Mouse (Mus musculus): ENCODE results near the gene Sbno2. TPM values are rescaled to one million over a fixed set of nuclear protein-coding genes. Genes with fewer than 3 reads are reported as not detected.

Sbno2 gene
- polyA plus RNA-seq, 1 experiment from 2014 or later: 8.3 TPM

DNA sequence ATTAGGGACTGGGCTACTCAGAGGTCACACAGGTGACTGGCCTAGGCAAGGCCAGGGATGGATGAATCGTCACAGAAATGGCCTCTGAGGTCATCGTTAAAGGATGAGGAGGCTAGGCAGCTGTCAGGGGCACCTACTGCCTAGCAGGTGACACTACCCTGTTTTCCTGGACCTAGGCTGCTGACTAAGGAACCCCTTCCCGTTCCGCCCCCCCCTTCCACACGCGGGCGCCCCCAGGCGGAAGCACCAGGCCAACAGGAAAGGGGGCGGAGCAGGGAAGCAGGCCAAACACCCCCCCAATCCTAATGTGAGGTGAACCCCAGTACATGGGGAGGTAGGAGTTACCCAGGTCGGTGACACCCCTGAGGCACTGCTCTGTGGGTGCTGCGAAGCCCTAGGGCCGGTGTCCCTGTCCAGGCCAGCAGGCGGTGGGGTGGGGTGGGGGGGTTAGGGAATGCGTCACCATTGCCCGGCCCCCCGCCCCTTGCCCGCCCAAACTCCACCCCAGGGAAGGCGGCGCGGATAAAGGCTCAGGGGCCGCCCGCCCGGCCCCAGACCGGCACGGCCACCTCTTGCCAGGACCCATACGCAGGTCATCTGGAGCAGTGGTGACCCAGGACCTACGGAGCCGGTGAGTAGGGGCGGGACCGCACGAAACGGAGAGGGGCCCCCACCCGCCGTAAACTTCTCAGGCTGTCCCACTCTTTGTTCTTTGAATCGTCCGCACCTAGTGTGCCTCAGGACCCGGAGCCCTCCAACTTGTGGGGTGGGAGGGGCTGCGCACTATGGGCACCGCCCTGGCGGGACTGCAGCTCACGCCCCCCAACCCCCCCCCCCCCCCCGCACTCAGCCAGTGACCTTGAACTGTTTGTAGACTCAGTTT, 42.6 kb upstream of the Sbno2 start, which contains the start of gene Midn:
Midn (plus strand) TSS at position 554 of the 883 bp plus-strand sequence.
- H3K9me3 ChIP-seq (replicated peaks): no peaks in the 10 kb centered on the region
- peaks cover 40% of the 10 kb centered on the region for H3K36me3 ChIP-seq
- ATAC-seq (replicated peaks; ENCODE audit: insufficient number of reproducible peaks, insufficient read depth, low FRiP score, low read depth): peak; percentile 51
- peak within 1 kb of the TSS; percentile 100 for H3K27ac ChIP-seq
- under 1% methylated on average over 40 of the region's 42 CpGs for WGBS
- H3K9ac ChIP-seq: peak within 1 kb of the TSS; percentile 86
- peaks cover 66% of the 10 kb centered on the region for H3K4me1 ChIP-seq (replicated peaks)
- no peaks in the 10 kb centered on the region for H3K27me3 ChIP-seq
- peak within 1 kb of the TSS; percentile 80 for H3K4me2 ChIP-seq
- peak within 1 kb of the TSS; percentile 76 for H3K4me3 ChIP-seq

DNA sequence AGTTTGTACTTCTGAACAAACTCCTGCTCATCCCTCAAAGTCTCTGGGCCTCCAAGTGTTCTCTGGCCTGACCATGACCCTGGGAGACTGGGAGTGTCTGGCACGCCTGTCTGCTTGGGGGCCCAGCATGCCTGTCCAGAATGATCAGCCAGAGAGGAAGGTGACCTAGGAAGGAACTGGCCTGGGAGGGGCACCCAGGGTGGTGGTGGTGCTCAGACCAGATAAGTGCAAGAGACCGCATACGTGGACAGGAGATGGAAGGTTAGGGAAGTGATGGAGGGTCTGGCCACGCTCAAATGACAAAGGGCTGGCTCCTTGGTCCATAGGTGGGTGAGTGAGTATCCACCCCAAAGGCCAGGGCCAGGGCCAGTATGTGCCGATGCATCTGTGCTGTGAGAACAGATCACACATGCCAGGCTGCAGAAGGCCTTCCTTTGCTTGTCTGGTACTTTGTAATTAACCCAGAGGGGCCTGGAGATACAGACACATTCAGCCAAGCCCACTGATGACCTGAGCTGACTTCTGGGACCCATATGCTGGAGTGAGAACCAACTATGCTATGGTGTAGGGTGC, 41.9 kb upstream of the Sbno2 start:
- H3K4me3 ChIP-seq: peak overlapping the region; percentile 76
- no peaks in the 10 kb centered on the region for H3K27me3 ChIP-seq
- ATAC-seq (replicated peaks; ENCODE audit: insufficient number of reproducible peaks, insufficient read depth, low FRiP score, low read depth): no peak
- WGBS: 46% methylated on average over 5 of the region's 5 CpGs
- H3K4me2 ChIP-seq: peak overlapping the region; percentile 80
- H3K4me1 ChIP-seq (replicated peaks): peaks cover 63% of the 10 kb centered on the region
- H3K36me3 ChIP-seq: peaks cover 35% of the 10 kb centered on the region
- H3K9ac ChIP-seq: peak overlapping the region; percentile 86
- H3K27ac ChIP-seq: peak overlapping the region; percentile 100
- H3K9me3 ChIP-seq (replicated peaks): no peaks in the 10 kb centered on the region

GRCm38 (mm10) chr10:80146568-80147011, 41.2 kb upstream of the Sbno2 start:
- no peak for ATAC-seq (replicated peaks; ENCODE audit: insufficient number of reproducible peaks, insufficient read depth, low FRiP score, low read depth)
- Histone ChIP-seq H3K9ac (peak overlapping the region; percentile 41; the same call in 1 of the 2 replicates), H3K4me3 (no peak overlapping the region), H3K9me3 (replicated peaks) (no peaks in the 10 kb centered on the region), H3K27ac (peak overlapping the region; percentile 100), H3K4me2 (peak overlapping the region; percentile 80; the same call in 1 of the 2 replicates), H3K27me3 (no peaks in the 10 kb centered on the region), H3K4me1 (replicated peaks) (peaks cover 60% of the 10 kb centered on the region), H3K36me3 (peaks cover 33% of the 10 kb centered on the region)
- 53% methylated on average over 4 of the region's 4 CpGs for WGBS

DNA sequence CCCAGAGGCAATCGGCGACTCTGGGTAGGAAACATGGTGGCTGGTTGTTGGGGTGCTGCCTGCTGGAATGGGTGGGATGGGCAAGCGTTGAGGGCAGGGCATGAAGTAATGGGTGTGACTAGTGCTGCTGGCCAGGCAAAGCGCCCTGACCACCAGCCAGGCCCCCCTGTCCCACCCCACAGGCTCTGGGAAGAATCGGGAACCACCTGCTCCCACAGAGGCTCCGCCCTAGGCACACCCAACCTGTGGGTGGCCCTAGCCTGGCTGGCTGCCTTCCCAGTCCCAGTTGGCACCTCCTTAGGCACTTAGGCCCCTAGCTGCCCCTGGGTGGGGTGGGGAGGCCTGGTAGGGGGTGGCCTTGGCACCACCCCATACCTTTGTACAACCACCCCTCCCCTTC, 40.5 kb upstream of the Sbno2 start:
- H3K27me3 ChIP-seq: no peaks in the 10 kb centered on the region
- H3K9me3 ChIP-seq (replicated peaks): no peaks in the 10 kb centered on the region
- no peak for ATAC-seq (replicated peaks; ENCODE audit: insufficient number of reproducible peaks, insufficient read depth, low FRiP score, low read depth)
- peak overlapping the region; percentile 80; the same call in 1 of the 2 replicates for H3K4me2 ChIP-seq
- peaks cover 32% of the 10 kb centered on the region for H3K36me3 ChIP-seq
- H3K4me1 ChIP-seq (replicated peaks): peaks cover 64% of the 10 kb centered on the region
- no peak overlapping the region for H3K4me3 ChIP-seq
- peak overlapping the region; percentile 41; the same call in 1 of the 2 replicates for H3K9ac ChIP-seq
- H3K27ac ChIP-seq: peak overlapping the region; percentile 100
- 80% methylated on average over 6 of the region's 6 CpGs for WGBS

DNA sequence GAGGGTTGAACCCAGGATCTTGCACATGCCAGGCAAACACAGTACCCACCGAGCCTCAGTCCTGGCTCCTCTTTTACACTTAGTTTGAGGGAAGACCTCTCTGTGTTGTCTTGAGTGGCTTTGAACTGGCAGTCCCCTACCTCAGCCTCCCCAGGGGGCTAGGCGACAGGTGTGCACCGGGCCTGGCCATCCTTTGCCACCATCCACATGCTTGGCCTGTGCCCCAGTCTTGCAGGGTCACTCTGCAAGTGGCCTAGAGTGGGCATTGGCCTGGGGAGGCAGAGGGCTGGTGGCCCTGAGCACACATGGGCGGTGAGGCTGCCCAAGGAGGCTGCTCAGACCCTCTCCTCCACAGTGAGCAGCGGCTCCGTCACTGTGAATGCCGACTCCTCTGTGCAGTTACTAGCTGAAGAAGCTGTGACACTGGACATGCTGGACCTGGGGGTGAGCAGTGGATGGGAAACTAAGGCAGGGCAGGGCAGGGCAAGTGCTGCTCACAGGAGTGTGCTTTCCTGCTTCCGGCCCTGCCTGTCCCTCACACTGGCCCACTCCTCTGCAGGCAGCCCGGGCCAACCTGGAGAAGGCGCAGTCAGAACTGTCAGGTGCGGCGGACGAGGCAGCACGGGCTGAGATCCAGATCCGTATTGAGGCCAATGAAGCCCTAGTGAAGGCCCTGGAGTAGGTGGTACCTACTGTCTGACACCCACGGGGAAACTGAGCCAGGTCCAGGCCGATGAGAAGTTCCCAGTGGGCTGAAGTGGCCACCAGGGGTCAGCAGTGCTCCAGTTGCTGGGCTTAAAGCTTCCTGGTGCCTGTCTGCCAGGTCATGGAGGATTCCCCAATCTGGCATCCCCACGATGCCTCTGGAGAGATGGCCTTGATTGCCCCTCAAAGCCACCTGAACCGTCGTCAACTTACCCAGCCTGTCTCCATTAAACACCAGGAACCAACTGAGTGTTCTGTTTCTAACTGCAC, 39.8 kb upstream of the Sbno2 start:
- H3K27me3 ChIP-seq: no peaks in the 10 kb centered on the region
- no peaks in the 10 kb centered on the region for H3K9me3 ChIP-seq (replicated peaks)
- peaks cover 32% of the 10 kb centered on the region for H3K36me3 ChIP-seq
- peak overlapping the region; percentile 100 for H3K27ac ChIP-seq
- peaks cover 66% of the 10 kb centered on the region for H3K4me1 ChIP-seq (replicated peaks)
- WGBS: 72% methylated on average over 20 of the region's 20 CpGs
- no peak overlapping the region for H3K4me3 ChIP-seq
- no peak for ATAC-seq (replicated peaks; ENCODE audit: insufficient number of reproducible peaks, insufficient read depth, low FRiP score, low read depth)
- peak overlapping the region; percentile 41; the same call in 1 of the 2 replicates for H3K9ac ChIP-seq
- H3K4me2 ChIP-seq: 0 out of 2 replicates have a peak overlapping the region, but pooled peaks have one; percentile 80

DNA sequence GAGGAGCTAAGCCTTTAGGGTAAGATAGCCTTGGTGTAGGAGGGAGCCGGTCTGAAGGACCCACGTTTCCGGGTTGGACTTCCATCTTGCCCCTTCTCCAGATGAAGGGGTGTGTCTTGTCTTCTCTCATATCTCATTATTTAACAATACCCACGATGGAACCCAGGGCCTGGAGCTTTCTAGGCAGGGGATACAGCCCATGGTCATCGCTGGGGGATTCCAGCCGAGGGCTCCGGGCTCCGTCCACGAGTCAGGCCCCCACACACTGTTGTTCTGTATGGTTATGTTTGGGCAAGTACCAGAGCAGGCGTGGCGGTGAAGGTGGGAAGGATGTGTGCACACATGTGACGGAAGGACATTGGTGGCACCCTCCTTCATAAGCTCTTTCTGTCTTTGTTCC, 38.8 kb upstream of the Sbno2 start:
- Histone ChIP-seq H3K9ac (no peak overlapping the region), H3K9me3 (replicated peaks) (no peaks in the 10 kb centered on the region), H3K4me3 (no peak overlapping the region), H3K4me2 (no peak overlapping the region), H3K36me3 (peaks cover 32% of the 10 kb centered on the region), H3K27ac (no peak overlapping the region), H3K4me1 (replicated peaks) (peaks cover 73% of the 10 kb centered on the region), H3K27me3 (no peaks in the 10 kb centered on the region)
- 87% methylated on average over 12 of the region's 12 CpGs for WGBS
- no peak for ATAC-seq (replicated peaks; ENCODE audit: insufficient number of reproducible peaks, insufficient read depth, low FRiP score, low read depth)

DNA sequence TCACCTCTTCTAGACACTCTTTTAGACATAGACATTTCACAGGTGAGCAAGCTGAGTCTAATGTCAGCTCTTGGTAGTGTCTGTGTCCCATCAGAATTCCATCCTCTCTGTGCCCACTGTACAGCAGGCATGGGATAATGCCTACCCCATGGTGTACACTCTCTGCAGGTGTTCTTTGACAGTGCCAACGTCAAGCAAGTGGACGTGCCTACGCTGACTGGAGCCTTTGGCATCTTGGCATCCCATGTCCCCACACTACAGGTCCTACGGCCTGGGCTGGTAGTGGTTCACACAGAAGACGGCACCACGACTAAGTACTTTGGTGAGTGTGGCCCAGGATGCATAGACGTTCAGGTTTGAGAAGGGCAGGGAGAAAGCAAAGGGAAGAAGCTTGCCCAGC, 38.3 kb upstream of the Sbno2 start:
- H3K27ac ChIP-seq: no peak overlapping the region
- H3K36me3 ChIP-seq: peaks cover 32% of the 10 kb centered on the region
- no peak overlapping the region for H3K9ac ChIP-seq
- H3K9me3 ChIP-seq (replicated peaks): no peaks in the 10 kb centered on the region
- ATAC-seq (replicated peaks; ENCODE audit: insufficient number of reproducible peaks, insufficient read depth, low FRiP score, low read depth): no peak
- peak overlapping the region; percentile 82; the same call in 1 of the 2 replicates for H3K4me2 ChIP-seq
- peaks cover 78% of the 10 kb centered on the region for H3K4me1 ChIP-seq (replicated peaks)
- 92% methylated on average over 7 of the region's 7 CpGs for whole genome bisulfite sequencing
- 0 out of 2 replicates have a peak, but pooled peaks cover 2% of the 10 kb centered on the region for H3K27me3 ChIP-seq
- peak overlapping the region; percentile 78; the same call in 1 of the 2 replicates for H3K4me3 ChIP-seq

DNA sequence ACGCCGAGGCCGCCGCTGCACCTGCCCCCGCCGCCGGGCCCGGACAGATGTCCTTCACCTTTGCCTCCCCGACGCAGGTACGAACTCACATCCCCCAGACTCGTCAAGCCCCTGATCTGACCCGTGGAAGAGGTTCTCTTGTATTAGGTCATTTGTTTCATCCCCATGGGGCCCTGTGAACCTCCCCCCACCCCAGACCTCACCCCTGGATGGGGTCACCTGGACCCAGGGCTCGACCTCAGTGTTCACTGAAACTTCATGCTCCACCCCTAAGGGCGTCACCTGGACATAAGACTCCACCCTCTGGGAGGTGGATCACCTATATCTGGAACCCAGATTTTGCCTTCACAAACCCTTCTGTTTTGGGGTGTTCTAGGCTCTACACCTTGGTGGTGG, 37.2 kb upstream of the Sbno2 start:
- H3K4me1 ChIP-seq (replicated peaks): peaks cover 85% of the 10 kb centered on the region
- ATAC-seq (replicated peaks; ENCODE audit: insufficient number of reproducible peaks, insufficient read depth, low FRiP score, low read depth): no peak
- peak overlapping the region; percentile 78 for H3K4me3 ChIP-seq
- under 1% methylated on average over 15 of the region's 15 CpGs for WGBS
- peak overlapping the region; percentile 90 for H3K9ac ChIP-seq
- H3K36me3 ChIP-seq: peaks cover 32% of the 10 kb centered on the region
- no peaks in the 10 kb centered on the region for H3K9me3 ChIP-seq (replicated peaks)
- H3K4me2 ChIP-seq: peak overlapping the region; percentile 82
- peak overlapping the region; percentile 87 for H3K27ac ChIP-seq
- H3K27me3 ChIP-seq: 0 out of 2 replicates have a peak, but pooled peaks cover 9% of the 10 kb centered on the region

- Histone ChIP-seq H3K4me3 (peak overlapping the region; percentile 78), H3K27ac (peak overlapping the region; percentile 87), H3K4me1 (replicated peaks) (peaks cover 85% of the 10 kb centered on the region), H3K9me3 (replicated peaks) (no peaks in the 10 kb centered on the region), H3K4me2 (peak overlapping the region; percentile 82), H3K9ac (peak overlapping the region; percentile 90), H3K36me3 (peaks cover 32% of the 10 kb centered on the region), H3K27me3 (peaks cover 14% of the 10 kb centered on the region)
- WGBS: 1% methylated on average over 43 of the region's 43 CpGs
- peak; percentile 85 for ATAC-seq (replicated peaks; ENCODE audit: insufficient number of reproducible peaks, insufficient read depth, low FRiP score, low read depth)
These were observed 36.6 kb upstream of the Sbno2 start for GRCm38 (mm10) chr10:80141786-80142529.

DNA sequence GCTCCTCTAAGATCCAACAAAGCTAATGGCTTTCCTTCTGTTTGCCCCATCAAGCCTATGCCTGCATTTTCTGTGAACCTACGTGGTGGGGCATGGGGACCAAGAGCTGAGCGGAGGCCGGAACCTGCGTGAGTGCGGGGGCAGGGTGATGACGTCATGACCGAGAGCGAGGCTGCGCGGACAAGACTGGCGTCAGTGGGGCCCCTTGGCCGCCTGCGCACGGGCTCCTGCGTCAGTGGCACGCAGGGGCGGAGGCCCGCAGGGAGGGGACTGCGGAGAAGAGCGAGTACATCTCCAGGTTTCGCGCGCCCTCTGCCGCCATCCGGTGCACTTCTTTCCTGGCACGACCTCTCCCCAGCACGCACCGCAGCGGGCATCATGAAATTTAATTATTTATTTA, 35.9 kb upstream of the Sbno2 start:
- peak overlapping the region; percentile 87 for H3K27ac ChIP-seq

More for the DNA sequence above, 35.9 kb upstream of the Sbno2 start:
- H3K9me3 ChIP-seq (replicated peaks): no peaks in the 10 kb centered on the region
- peak overlapping the region; percentile 78 for H3K4me3 ChIP-seq
- H3K9ac ChIP-seq: peak overlapping the region; percentile 54
- 1% methylated on average over 29 of the region's 29 CpGs for WGBS
- ATAC-seq (replicated peaks; ENCODE audit: insufficient number of reproducible peaks, insufficient read depth, low FRiP score, low read depth): peak; percentile 69
- H3K36me3 ChIP-seq: peaks cover 30% of the 10 kb centered on the region
- H3K4me1 ChIP-seq (replicated peaks): peaks cover 85% of the 10 kb centered on the region
- H3K27me3 ChIP-seq: peaks cover 20% of the 10 kb centered on the region
- H3K4me2 ChIP-seq: peak overlapping the region; percentile 82
